Mouse (Mus musculus): ENCODE results near the gene Mtch1.

- TF ChIP-seq FLI1 (IDR thresholded peaks at IDR 0.05; ENCODE audit: low read length) (no peak), GATA1 (IDR thresholded peaks at IDR 0.05; ENCODE audit: borderline replicate concordance, low read length) (no peak)
Measured at GRCm38 (mm10) chr17:29384850-29385438, 37.2 kb upstream of the Mtch1 start.

All from megakaryocyte, embryonic 14.5 days (primary cell).